Mouse (Mus musculus): ENCODE measurements around the gene Hopx. TPM values are rescaled to one million over a fixed set of nuclear protein-coding genes. Genes with fewer than 3 reads are reported as not detected.

Gene Hopx
- polyA plus RNA-seq, 1 experiment from 2014 or later, result not detected

GRCm38 (mm10) chr5:77144647-77145046 lies 29.7 kb upstream of the Hopx start:
- Histone ChIP-seq H3K4me1 (peaks cover 28% of the 10 kb centered on the region), H3K27me3 (replicated peaks) (no peaks in the 10 kb centered on the region), H3K36me3 (no peaks in the 10 kb centered on the region), H3K9ac (no peak overlapping the region), H3K4me2 (no peak overlapping the region), H3K27ac (no peak overlapping the region), H3K9me3 (replicated peaks) (no peaks in the 10 kb centered on the region), H3K4me3 (no peak overlapping the region)
- no peak for ATAC-seq
- 37% methylated on average over 5 of the region's 5 CpGs for WGBS (ENCODE audit: insufficient replicate concordance)

DNA sequence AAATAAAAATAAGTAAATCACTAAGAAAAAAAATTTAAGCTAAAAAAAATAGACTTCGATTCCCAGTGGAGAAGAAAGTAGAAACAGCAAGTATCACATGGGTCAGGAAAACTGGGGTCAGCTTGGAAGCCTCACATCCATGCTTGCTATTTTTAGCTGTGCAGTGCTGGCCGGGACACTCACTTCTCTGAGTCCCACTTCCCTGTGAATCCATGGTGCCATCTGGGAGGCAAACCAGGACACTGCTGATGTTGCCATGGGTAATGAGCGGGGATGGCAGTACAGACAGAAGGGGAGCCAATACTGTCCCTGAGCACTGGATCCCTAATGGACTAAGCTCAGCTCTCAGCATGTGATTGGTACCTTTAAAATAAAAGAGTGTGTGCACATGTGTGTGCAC lies 28.2 kb upstream of the Hopx start:
- Histone ChIP-seq H3K9ac (no peak overlapping the region), H3K27ac (no peak overlapping the region), H3K4me3 (no peak overlapping the region), H3K9me3 (replicated peaks) (no peaks in the 10 kb centered on the region), H3K4me1 (peaks cover 24% of the 10 kb centered on the region), H3K4me2 (no peak overlapping the region), H3K27me3 (replicated peaks) (no peaks in the 10 kb centered on the region), H3K36me3 (no peaks in the 10 kb centered on the region)
- ATAC-seq, result no peak
- WGBS (ENCODE audit: insufficient replicate concordance), result 74% methylated on average over 3 of the region's 3 CpGs

- Histone ChIP-seq H3K27ac (no peak overlapping the region), H3K9ac (no peak overlapping the region), H3K4me2 (no peak overlapping the region), H3K27me3 (replicated peaks) (no peaks in the 10 kb centered on the region), H3K9me3 (replicated peaks) (no peaks in the 10 kb centered on the region), H3K36me3 (no peaks in the 10 kb centered on the region), H3K4me1 (peaks cover 12% of the 10 kb centered on the region), H3K4me3 (no peak overlapping the region)
- ATAC-seq, result no peak
- WGBS (ENCODE audit: insufficient replicate concordance), result 75% methylated on average over 7 of the region's 7 CpGs
Observed at GRCm38 (mm10) chr5:77141336-77141735, 26.4 kb upstream of the Hopx start.

- Histone ChIP-seq H3K27me3 (replicated peaks) (no peaks in the 10 kb centered on the region), H3K9me3 (replicated peaks) (no peaks in the 10 kb centered on the region), H3K4me3 (no peak overlapping the region), H3K4me2 (peak overlapping the region; percentile 58; the same call in 1 of the 2 replicates), H3K4me1 (peaks cover 10% of the 10 kb centered on the region), H3K27ac (no peak overlapping the region), H3K9ac (no peak overlapping the region), H3K36me3 (no peaks in the 10 kb centered on the region)
- WGBS (ENCODE audit: insufficient replicate concordance), result 84% methylated on average over 6 of the region's 6 CpGs
- ATAC-seq, result no peak
Observed at GRCm38 (mm10) chr5:77140861-77141260, 25.9 kb upstream of the Hopx start.

DNA sequence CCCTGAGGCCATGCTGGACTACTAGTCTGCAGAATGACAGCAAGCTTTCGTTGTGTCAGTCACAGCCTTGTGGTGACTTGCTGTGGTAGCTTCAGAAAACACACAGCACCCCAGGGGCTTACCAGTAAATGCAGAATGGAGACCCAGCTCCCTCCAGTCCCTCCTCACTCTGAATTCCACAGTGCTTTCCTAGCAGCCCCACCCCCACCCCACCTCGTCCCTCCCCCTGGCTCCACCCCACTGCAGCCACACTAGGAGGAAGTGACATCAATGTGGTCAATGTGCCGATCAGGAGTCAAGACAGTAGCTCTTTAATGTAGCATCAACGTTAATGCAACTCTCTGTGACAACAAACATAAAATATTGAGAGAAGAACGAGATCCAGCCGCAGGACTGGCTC lies 25.2 kb upstream of the Hopx start:
- Histone ChIP-seq H3K9ac (no peak overlapping the region; the same call in 1 of the 2 replicates), H3K4me1 (peaks cover 10% of the 10 kb centered on the region), H3K27me3 (replicated peaks) (no peaks in the 10 kb centered on the region), H3K4me3 (peak overlapping the region; percentile 39), H3K9me3 (replicated peaks) (no peaks in the 10 kb centered on the region), H3K36me3 (no peaks in the 10 kb centered on the region), H3K4me2 (peak overlapping the region; percentile 58), H3K27ac (no peak overlapping the region)
- 22% methylated on average over 6 of the region's 6 CpGs for WGBS (ENCODE audit: insufficient replicate concordance)
- ATAC-seq, result peak; percentile 65; the same call in 1 of the 2 replicates

- Histone ChIP-seq H3K27ac (no peak overlapping the region), H3K27me3 (replicated peaks) (no peaks in the 10 kb centered on the region), H3K4me1 (peaks cover 25% of the 10 kb centered on the region), H3K9ac (no peak overlapping the region), H3K9me3 (replicated peaks) (no peaks in the 10 kb centered on the region), H3K4me3 (no peak overlapping the region), H3K36me3 (no peaks in the 10 kb centered on the region), H3K4me2 (no peak overlapping the region)
- no peak for ATAC-seq
- WGBS (ENCODE audit: insufficient replicate concordance), result 64% methylated on average over 8 of the region's 8 CpGs
Observed at GRCm38 (mm10) chr5:77137701-77138265, 22.9 kb upstream of the Hopx start.

DNA sequence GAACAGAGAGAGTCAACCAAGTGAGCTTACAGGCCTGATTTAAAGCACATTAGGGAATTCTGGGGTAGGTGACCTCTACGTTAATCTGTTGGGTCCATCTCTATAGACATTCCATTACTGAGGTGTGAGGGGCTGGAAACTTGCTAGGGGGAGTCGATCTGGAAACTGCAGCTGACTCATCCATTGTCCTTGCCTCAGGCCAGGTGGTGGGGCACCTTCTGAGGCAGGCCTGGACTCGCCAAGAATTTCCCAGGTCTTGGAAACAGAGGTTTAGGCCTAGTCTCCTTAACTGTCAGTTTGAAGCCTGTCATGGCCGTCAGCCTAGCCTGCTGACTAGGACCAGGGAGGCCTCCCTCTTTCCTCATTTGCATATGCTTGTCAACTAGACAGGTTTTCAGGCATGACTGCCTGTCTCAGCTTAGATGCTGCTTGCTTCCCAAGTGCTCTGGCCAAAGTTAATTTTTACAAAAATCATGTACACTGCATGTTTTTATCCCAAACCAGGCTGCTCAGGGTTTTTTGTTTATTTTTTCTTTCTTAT lies 21.8 kb upstream of the Hopx start:
- H3K9ac ChIP-seq, result no peak overlapping the region
- no peak for ATAC-seq
- H3K27me3 ChIP-seq (replicated peaks), result no peaks in the 10 kb centered on the region
- H3K4me1 ChIP-seq, result peaks cover 31% of the 10 kb centered on the region
- H3K9me3 ChIP-seq (replicated peaks), result no peaks in the 10 kb centered on the region
- H3K36me3 ChIP-seq, result no peaks in the 10 kb centered on the region
- H3K27ac ChIP-seq, result no peak overlapping the region
- H3K4me3 ChIP-seq, result no peak overlapping the region
- WGBS (ENCODE audit: insufficient replicate concordance), result 57% methylated on average over 4 of the region's 4 CpGs
- H3K4me2 ChIP-seq, result no peak overlapping the region

GRCm38 (mm10) chr5:77134961-77135360 lies 20.0 kb upstream of the Hopx start:
- no peak overlapping the region for H3K4me2 ChIP-seq
- H3K9ac ChIP-seq, result no peak overlapping the region
- WGBS (ENCODE audit: insufficient replicate concordance), result 79% methylated on average over 2 of the region's 2 CpGs

DNA sequence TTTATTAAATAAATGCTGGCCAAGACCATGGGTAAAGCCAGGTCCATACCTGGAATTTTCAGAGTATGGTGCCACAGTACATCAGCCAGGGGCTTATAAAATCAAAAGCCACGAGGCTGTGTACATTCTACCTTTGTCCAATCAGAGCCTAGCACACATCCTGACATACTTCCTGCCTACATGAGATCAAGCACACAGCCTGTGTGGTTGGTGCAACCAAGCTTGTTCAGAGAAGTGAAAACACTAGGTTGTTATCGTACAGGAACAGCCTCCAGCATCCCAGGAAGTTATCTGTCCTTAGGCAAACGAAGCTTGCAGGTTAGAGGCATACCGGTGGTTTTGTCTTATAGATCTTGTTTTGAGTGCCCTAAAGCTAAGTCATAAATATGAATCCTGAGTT lies 19.5 kb upstream of the Hopx start:
- Histone ChIP-seq H3K4me2 (peak overlapping the region; percentile 22), H3K36me3 (no peaks in the 10 kb centered on the region), H3K9ac (no peak overlapping the region), H3K27me3 (replicated peaks) (no peaks in the 10 kb centered on the region), H3K9me3 (replicated peaks) (no peaks in the 10 kb centered on the region), H3K27ac (no peak overlapping the region), H3K4me1 (peaks cover 37% of the 10 kb centered on the region), H3K4me3 (no peak overlapping the region)
- ATAC-seq, result peak; percentile 91
- WGBS (ENCODE audit: insufficient replicate concordance), result 18% methylated on average over 4 of the region's 4 CpGs

More at GRCm38 (mm10) chr5:77134961-77135360, 20.0 kb upstream of the Hopx start:
- ATAC-seq, result no peak
- H3K9me3 ChIP-seq (replicated peaks), result no peaks in the 10 kb centered on the region
- H3K27ac ChIP-seq, result no peak overlapping the region
- H3K27me3 ChIP-seq (replicated peaks), result no peaks in the 10 kb centered on the region
- H3K36me3 ChIP-seq, result no peaks in the 10 kb centered on the region
- no peak overlapping the region for H3K4me3 ChIP-seq
- peaks cover 36% of the 10 kb centered on the region for H3K4me1 ChIP-seq

DNA sequence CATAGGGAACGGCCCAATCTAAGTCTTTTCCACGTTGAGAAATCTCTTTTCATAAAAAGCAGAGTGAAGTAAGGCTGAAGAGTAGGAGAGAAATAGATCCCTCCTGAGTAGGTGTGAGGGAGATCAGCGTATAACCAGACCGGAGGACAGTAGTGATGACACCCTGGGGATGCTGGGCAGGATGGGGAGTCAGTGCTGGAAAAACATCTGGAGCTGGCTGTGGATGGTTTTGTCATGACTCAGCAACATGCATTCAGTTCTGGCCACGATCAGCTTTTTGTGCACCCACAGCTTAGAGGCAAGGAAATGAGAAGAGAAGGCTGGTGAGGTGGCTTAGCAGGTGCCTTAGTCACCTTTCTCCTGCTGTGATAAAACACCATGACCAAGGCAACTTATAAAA lies 19.0 kb upstream of the Hopx start:
- ATAC-seq, result no peak

DNA sequence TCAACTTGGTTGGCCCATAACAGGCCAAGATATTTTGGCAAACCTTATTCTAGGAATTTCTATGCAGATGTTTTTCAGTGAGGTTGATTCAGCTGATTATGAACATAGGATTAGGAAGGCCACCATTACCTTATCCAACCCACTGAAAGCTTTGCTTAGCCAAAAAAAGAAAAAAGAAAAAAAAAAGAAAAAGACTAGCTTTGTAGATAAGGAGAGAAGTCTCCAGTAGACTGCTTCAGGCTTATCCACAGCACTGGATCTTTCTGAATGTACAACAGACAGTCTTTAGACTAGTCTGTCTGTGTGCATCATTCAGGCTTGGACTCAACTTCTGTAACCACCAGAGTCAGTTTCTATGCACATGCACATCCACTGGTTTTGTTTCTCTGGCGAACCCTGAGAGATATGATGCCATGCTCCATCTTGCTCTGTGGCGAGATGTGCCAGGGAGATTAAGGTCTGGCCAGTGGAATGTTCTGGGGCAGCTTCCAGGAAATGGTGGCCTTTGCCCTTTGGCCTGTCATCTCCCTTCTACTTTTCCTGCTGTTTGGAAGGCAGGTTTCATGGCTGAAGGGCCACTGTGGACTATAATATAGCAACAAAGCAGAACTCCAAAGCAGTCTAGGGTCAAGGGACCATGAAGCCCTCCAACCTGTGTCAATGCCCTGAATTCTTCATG lies 17.7 kb upstream of the Hopx start:
- Histone ChIP-seq H3K36me3 (no peaks in the 10 kb centered on the region), H3K27ac (no peak overlapping the region), H3K9me3 (replicated peaks) (no peaks in the 10 kb centered on the region), H3K9ac (no peak overlapping the region), H3K4me2 (no peak overlapping the region), H3K27me3 (replicated peaks) (no peaks in the 10 kb centered on the region), H3K4me1 (peaks cover 40% of the 10 kb centered on the region), H3K4me3 (no peak overlapping the region)
- WGBS (ENCODE audit: insufficient replicate concordance), result 87% methylated on average over 2 of the region's 2 CpGs
- ATAC-seq, result no peak

More for the DNA sequence above, 19.0 kb upstream of the Hopx start:
- peaks cover 40% of the 10 kb centered on the region for H3K4me1 ChIP-seq
- no peaks in the 10 kb centered on the region for H3K36me3 ChIP-seq
- H3K4me2 ChIP-seq, result peak overlapping the region; percentile 22
- no peak overlapping the region for H3K4me3 ChIP-seq
- no peaks in the 10 kb centered on the region for H3K9me3 ChIP-seq (replicated peaks)
- WGBS (ENCODE audit: insufficient replicate concordance), result 75% methylated on average over 5 of the region's 5 CpGs
- H3K27me3 ChIP-seq (replicated peaks), result no peaks in the 10 kb centered on the region
- H3K9ac ChIP-seq, result no peak overlapping the region
- H3K27ac ChIP-seq, result no peak overlapping the region

GRCm38 (mm10) chr5:77131879-77132278 lies 17.0 kb upstream of the Hopx start:
- Histone ChIP-seq H3K27me3 (replicated peaks) (no peaks in the 10 kb centered on the region), H3K4me3 (no peak overlapping the region), H3K9me3 (replicated peaks) (no peaks in the 10 kb centered on the region), H3K36me3 (no peaks in the 10 kb centered on the region), H3K9ac (no peak overlapping the region), H3K27ac (no peak overlapping the region), H3K4me2 (no peak overlapping the region), H3K4me1 (peaks cover 40% of the 10 kb centered on the region)
- WGBS (ENCODE audit: insufficient replicate concordance), result 76% methylated on average over 8 of the region's 8 CpGs
- ATAC-seq, result no peak
